Mouse (Mus musculus) ES-E14 (cell line): Measurements from ENCODE around the gene Pde9a. TPM values are rescaled to one million over a fixed set of nuclear protein-coding genes. Genes with fewer than 3 reads are reported as not detected.

Experiments
- DNase-seq: peaks from one replicate; pipeline ENCODE4 v3.0.0-alpha.2; 2013; ENCODE audit warnings: low read depth, low spot score
- H3K27ac ChIP-seq: 2 replicates; pipeline ENCODE4 v1.5.1; 2012; ENCODE audit warnings: low read depth, mild to moderate bottlenecking, low read length, moderate library complexity, mixed read lengths; ENCODE audit not compliant: poor library complexity, insufficient read depth, severe bottlenecking
- H3K36me3 ChIP-seq: 2 replicates; pipeline ENCODE4 v1.6.1; 2012; ENCODE audit warnings: mild to moderate bottlenecking, low read length, moderate library complexity, mixed read lengths; ENCODE audit not compliant: control insufficient read depth, poor library complexity, insufficient read depth, severe bottlenecking
- H3K4me1 ChIP-seq, 2 experiments: fragments of 150-350 bp in 1 of 2; sonication (generic) in 1 of 2; 2 replicates each; pipeline ENCODE4 v1.6.1; 2012; ENCODE audit warnings: low read length in 2 of 2, mild to moderate bottlenecking in 1 of 2, mixed read lengths in 1 of 2; ENCODE audit not compliant: control insufficient read depth in 2 of 2, insufficient read depth in 2 of 2, poor library complexity in 1 of 2
- H3K4me3 ChIP-seq, 2 experiments: fragments of 150-350 bp in 1 of 2; sonication (generic) in 1 of 2; 2 replicates each; pipeline ENCODE4 v1.5.1; 2012; ENCODE audit warnings: low read length in 2 of 2, low read depth in 1 of 2, mild to moderate bottlenecking in 1 of 2, mixed read lengths in 1 of 2; ENCODE audit not compliant: insufficient read depth in 1 of 2, poor library complexity in 1 of 2, severe bottlenecking in 1 of 2
- H3K9ac ChIP-seq: 2 replicates; pipeline ENCODE4 v1.6.1; 2012; ENCODE audit warnings: low read depth, mild to moderate bottlenecking, low read length, mixed read lengths; ENCODE audit not compliant: poor library complexity, insufficient read depth, severe bottlenecking
- H3K9me3 ChIP-seq: fragments of 150-350 bp; sonication (generic); 2 replicates; pipeline ENCODE4 v1.6.1; 2012; ENCODE audit warnings: low read depth, mild to moderate bottlenecking, low read length; ENCODE audit not compliant: control insufficient read depth, insufficient read depth
- CHD2 ChIP-seq: IDR thresholded peaks from 2 replicates; pipeline ENCODE4 v1.6.1; 2014; ENCODE audit warnings: mild to moderate bottlenecking, low read depth, low read length, inconsistent platforms
- HCFC1 ChIP-seq: IDR thresholded peaks from 2 replicates; pipeline ENCODE4 v1.6.1; 2012; ENCODE audit warnings: low read length, inconsistent platforms, borderline replicate concordance; ENCODE audit not compliant: insufficient read depth
- MAFK ChIP-seq: IDR thresholded peaks from 2 replicates; pipeline ENCODE4 v1.6.1; 2014; ENCODE audit warnings: mild to moderate bottlenecking, low read depth, low read length, inconsistent platforms; ENCODE audit not compliant: insufficient read depth
- ZC3H11A ChIP-seq: IDR thresholded peaks from 2 replicates; pipeline ENCODE4 v1.6.1; 2012; ENCODE audit warnings: low read depth, mild to moderate bottlenecking, inconsistent platforms, low read length, borderline replicate concordance
- ZNF384 ChIP-seq: IDR thresholded peaks from 2 replicates; pipeline ENCODE4 v1.6.1; 2012; ENCODE audit warnings: low read depth, low read length, inconsistent platforms
- in situ Hi-C, 2 experiments: fragments of 600-800 bp; cut with MboI; formaldehyde crosslinking; loops; one replicate each; pipeline ENCODE4 v1.15.1; 2025; ENCODE audit warnings: low sequenced_read_pairs in 2 of 2, inconsistent platforms in 1 of 2; ENCODE audit not compliant: unreplicated experiment in 2 of 2
- total RNA-seq: library from RNA; depleted of rRNA; stranded (reverse); fragments of 300-350 nt; gene quantifications from 2 replicates; pipeline ENCODE4 v1.2.3, GENCODE M21; 2012

Pde9a gene
- total RNA-seq, 1 experiment, result 3.9 TPM

- no peaks in the 10 kb centered on the region for H3K36me3 ChIP-seq
- TF ChIP-seq CHD2 (no peak), HCFC1 (no peak), MAFK (no peak), ZC3H11A (no peak), ZNF384 (no peak)
- in situ Hi-C loops, result no loop called here
- H3K9me3 ChIP-seq, result no peaks in the 10 kb centered on the region
- H3K4me3 ChIP-seq, result no peak overlapping the region
- DNase-seq, result no peak
- no peak overlapping the region for H3K27ac ChIP-seq
- H3K4me1 ChIP-seq, result no peaks in the 10 kb centered on the region
- no peak overlapping the region for H3K9ac ChIP-seq
Measured at GRCm38 (mm10) chr17:31402713-31403112, 16.7 kb downstream of the Pde9a start.

GRCm38 (mm10) chr17:31405694-31406227 lies 19.8 kb downstream of the Pde9a start:
- peaks cover 3 to 8% of the 10 kb centered on the region in 2 experiments; a peak in 2 of 4 replicates for H3K4me1 ChIP-seq
- no peak overlapping the region for H3K4me3 ChIP-seq
- DNase-seq, result no peak
- no peaks in the 10 kb centered on the region for H3K36me3 ChIP-seq
- H3K27ac ChIP-seq, result no peak overlapping the region
- in situ Hi-C loops, result no loop called here
- H3K9me3 ChIP-seq, result no peaks in the 10 kb centered on the region
- no peak overlapping the region for H3K9ac ChIP-seq
- TF ChIP-seq MAFK, result no peak
- TF ChIP-seq ZC3H11A, result no peak
- TF ChIP-seq ZNF384, result no peak
- TF ChIP-seq CHD2, result no peak
- TF ChIP-seq HCFC1, result no peak

- Histone ChIP-seq H3K9me3 (no peaks in the 10 kb centered on the region), H3K27ac (peak overlapping the region; percentile 59; the same call in 1 of the 2 replicates), H3K36me3 (no peaks in the 10 kb centered on the region), H3K9ac (no peak overlapping the region), H3K4me3 (no peak overlapping the region), H3K4me1 (peaks cover 3 to 13% of the 10 kb centered on the region in 2 experiments; a peak in 2 of 4 replicates)
- TF ChIP-seq CHD2 (no peak), MAFK (no peak), HCFC1 (no peak), ZNF384 (no peak)
- DNase-seq, result no peak
- in situ Hi-C loops, result no loop called here
Measured at GRCm38 (mm10) chr17:31409741-31410350, 23.8 kb downstream of the Pde9a start.

GRCm38 (mm10) chr17:31415258-31415657 lies 29.2 kb downstream of the Pde9a start:
- no peak overlapping the region for H3K4me3 ChIP-seq
- no peak overlapping the region for H3K27ac ChIP-seq
- in situ Hi-C loops, result no loop called here
- H3K9me3 ChIP-seq, result no peaks in the 10 kb centered on the region
- peaks cover 0 to 11% of the 10 kb centered on the region in 2 experiments; a peak in 2 of 4 replicates for H3K4me1 ChIP-seq
- no peak for DNase-seq
- TF ChIP-seq HCFC1 (no peak), MAFK (no peak), ZC3H11A (no peak), ZNF384 (no peak), CHD2 (no peak)
- H3K9ac ChIP-seq, result no peak overlapping the region
- peaks cover 7% of the 10 kb centered on the region; the same call in 1 of the 2 replicates for H3K36me3 ChIP-seq
